Mouse (Mus musculus): ENCODE data around the gene Enthd1.
"Not testable (repeated sequence)": the region's sequence is repeated elsewhere in the genome, so short reads cannot be mapped to it uniquely, and the experiment has no call there.

Gene Enthd1

DNA sequence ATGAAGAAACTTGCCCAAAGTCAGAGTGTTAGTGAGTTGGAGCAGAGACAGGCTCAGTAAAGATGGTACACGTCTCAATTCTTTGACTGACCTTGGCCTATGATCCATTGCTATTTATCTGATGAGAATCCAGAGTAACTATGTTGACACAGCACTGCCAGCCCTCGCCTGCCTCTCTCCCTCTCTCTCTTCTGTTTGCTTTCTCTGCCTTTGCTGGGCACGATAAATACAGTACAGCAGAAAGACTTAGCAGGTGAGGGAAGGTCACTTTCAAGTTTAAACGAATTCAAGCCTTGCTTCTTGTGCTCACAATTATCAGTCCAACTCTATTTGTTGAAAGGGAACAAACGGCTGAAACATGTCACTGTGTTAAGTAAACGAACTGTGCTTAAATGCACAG is 19.5 kb downstream of the Enthd1 start:
- in situ Hi-C loops (cut with MboI, MseI), result no loop called here

DNA sequence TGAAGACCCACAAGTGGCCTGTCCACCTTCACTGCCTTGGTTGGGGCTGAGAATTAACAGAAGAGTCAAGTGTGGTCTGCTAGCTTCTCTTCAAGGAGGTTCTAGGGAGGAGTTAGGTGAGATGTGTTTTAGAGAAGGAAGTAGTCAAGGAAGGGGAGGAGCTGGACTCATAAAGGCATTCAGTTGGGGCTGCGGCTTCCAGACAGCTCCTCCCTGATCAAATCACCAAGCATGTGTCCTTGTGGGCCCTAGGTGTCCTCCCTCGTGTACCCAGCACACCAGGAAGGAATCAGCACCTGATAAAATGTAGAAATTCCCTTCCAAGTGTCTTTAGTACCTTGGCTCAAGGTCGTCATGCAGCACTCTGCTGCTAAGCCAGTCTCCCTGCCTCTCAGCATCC is 20.8 kb downstream of the Enthd1 start:
- in situ Hi-C loops (cut with MboI, MseI), result no loop called here

DNA sequence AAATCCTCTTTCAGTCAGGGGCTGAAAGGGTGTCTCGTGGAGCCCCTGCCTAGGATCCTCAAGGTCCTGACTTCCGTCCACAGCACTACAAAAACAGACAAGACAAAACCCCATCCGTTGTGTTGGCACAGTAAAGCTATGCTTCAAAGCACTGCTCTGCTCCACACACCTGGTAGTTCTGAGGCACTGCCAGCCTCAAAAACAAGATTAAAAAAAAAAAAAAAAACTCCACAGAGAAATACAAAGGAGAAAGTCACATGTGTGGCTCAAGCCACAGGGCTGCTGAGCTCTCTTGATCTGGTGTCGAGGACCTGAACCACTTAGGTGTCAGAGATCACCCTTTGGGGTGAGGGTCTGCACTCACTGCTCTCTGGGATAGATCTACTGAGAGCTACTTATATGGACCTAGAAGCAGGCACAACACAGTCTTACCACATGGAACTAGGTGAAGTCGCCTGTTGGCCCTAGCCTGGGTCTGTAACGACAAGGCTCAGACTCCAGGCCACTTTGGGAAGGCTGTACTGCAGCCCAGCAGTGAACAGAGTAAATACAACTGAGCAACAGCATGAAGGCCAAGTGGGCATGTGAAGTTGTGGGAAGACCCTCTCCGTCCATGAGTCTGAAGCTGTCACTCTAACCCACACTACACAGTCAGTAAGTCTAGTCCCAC is 26.1 kb downstream of the Enthd1 start:
- in situ Hi-C loops (cut with MboI, MseI), result no loop called here

DNA sequence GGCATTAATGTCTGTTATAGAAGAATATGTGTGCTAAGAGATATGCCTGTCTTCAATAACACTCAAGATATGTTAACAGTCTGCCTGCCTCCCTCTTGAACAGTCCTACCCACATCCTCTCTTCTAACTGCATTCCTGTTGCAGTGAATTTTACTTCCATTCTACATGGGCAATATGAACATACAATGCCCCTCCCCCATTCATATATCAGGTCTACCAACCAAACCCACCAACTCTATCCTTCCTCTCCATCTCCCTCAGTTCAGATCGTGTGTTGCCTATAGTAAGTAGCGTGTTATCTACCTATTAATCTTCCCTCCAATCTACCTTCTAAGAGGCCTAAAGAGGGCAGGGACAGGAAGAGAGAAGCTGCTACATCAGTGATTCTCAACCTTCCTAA is 26.9 kb downstream of the Enthd1 start:
- in situ Hi-C loops (cut with MboI, MseI), result no loop called here

DNA sequence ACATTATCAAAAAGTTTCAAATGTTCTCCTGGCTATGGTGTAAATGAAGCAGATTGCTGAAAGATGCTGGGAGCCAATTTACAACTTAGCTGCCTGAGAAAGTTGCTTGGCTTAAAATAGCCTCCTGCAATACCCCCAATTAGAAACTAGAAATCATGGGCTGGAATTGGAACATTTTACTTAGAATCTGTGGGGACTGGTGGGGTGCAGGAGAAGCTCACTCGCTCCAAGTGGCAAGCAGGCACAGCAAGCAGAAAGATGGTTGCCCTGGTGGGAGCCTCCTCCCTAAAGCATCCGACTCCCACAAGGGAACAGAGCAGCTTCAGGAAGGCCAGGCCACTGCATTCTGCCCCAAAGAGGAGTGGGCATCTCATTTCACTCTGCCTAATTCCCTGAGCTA is 28.9 kb downstream of the Enthd1 start:
- in situ Hi-C loops (cut with MboI, MseI), result no loop called here

DNA sequence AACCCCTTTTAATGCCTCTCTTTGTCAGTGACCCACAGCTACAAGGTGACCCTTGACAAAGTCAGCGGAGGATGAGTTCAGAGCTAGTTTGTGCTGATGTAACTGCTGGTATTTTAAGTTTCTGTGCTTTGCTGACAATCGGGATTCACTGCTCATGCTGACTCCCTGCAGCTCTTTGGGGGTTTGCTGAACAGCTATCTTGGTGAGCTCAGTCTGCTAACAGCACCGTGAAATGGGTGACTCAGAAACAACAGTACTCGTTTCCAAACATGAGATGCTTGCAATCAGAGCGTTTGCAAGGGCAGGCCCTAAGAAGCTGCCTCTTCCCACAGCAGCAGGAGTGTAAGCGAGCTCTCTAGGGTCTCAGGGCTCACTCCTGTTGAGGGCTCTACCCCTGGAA is 31.7 kb downstream of the Enthd1 start:
- in situ Hi-C loops (cut with MboI, MseI), result no loop called here

DNA sequence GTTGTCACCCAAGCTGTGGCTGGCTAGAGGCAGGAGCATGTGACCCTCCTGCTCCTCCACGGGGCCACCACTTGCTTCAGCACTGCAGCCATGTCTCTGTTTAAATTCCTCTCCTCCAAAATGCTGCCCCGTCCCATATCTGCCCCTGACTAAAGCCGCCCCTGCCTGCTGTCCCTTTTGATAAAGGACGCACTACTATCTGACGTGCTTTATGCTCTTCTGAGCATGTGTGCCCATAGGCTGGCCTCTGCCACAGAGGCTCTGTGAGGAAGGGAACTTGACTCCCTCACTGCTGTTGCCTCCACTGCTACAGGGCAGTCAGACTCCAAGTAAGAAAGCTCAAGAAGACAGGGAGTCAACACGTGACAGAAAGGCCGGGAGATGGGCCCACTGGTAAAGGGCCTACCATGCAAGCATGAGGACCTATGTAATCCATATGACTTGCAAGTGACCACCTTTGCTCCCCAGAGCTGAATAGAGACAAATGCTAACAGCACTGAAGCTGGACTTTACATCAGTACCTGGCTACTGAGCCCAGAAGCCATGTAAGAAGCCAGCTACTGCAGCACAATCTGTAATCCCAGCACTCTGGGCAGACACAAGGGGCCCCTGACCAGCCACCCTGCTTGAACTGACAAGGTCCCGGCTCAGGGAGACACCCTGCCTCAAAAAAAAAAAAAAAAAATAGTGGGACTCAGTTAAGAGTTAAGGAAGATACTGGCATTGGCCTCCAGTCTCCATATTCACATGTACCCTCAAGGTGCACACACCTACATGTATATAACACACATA is 32.5 kb downstream of the Enthd1 start:
- in situ Hi-C loops (cut with MboI, MseI), result no loop called here

DNA sequence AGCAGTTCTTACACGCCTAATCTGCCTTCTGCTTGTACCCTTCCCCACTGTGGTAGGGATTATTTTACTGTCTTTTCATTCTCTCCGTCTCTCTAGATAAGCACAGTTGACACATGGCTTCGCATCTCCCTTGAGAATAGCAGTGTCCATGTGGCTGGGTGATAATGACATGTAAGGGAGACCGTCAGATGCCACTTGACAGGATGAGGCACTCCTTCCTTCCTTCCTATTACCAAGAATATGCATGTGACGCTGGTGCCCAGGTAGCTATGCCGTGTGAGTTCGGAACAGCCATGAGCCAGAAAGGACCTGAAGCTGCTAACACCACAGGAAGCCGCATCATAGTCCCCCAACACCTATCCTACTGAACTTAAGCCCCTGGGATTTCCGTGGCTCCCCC is 33.9 kb downstream of the Enthd1 start:
- in situ Hi-C loops (cut with MboI, MseI), result no loop called here

DNA sequence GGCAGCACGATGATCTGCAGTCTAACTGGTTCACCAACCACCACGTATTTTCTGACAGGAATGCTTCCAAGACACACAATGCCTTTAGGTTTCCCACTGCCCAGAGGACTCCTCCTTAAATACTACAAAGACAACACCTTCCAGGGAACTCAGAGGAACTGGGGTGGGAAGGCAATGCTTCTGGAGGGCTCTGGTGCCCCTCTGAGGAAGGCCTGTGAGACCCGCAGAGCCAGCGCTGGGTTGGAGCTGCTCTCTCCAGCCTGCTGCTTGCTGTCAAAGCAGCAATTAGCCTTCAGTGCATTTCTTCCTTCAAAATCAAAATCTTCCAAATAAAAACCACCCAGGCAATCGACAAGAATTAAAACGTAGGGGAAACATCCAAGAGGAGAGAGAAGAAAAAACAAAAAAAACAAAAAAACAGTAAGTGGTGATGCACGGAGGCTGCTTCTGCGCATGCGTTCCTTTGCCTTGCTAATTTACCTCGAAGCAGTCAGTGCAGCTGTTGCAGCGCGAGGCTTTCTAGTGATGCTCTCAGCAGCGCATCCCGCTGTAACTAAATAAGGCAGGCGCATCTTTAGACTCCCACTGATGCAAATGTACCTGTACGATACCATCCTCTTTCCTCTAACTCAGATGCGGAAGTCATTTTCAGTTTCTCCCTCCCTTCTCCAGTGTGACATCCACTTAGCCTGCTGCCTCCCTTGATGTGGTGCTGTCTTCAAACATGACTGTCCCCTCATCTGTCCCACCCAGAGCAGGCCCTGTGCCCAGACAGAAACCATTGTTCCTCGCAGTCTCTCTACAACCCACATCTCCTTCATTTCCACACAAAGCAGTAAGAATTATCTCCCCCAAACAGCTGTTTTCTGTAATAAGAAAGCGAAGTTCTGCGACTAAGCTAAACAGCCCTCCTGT is 34.7 kb downstream of the Enthd1 start:
- in situ Hi-C loops (cut with MboI, MseI), result no loop called here

DNA sequence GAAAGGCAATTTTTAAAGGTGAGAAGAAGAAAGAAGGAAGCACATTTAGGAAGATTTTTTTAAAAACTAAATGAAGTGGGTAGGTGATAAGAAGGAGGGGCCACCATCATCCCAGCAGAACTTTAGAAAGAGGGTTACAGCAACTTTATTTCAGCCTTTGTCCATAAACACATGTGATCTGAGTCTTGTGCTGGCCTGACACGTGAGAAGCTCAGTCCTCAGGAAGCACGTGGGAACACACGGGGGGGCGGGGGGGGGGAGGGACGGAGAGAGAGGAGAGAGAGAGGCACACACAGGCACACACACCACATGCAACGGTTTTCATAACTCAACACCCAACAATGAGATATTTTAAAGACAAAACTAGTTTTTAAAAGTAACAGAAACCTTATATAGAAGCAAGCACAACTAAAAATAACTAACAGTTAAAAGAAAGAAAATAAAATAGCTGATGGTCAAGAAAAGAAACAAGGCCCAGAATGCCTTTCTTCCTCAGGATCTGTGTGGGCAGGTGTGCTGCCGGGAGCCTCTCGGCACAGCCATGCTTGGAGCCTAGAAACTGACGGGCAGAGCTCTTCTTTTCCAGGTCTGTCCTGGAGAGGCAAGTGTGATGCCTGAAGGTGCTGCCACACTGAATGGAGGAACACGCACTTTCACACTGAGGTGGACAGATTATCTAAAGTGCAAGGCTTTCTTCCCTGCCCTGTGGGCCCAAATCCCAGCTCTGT is 43.1 kb downstream of the Enthd1 start:
- in situ Hi-C loops (cut with MboI, MseI), result no loop called here

DNA sequence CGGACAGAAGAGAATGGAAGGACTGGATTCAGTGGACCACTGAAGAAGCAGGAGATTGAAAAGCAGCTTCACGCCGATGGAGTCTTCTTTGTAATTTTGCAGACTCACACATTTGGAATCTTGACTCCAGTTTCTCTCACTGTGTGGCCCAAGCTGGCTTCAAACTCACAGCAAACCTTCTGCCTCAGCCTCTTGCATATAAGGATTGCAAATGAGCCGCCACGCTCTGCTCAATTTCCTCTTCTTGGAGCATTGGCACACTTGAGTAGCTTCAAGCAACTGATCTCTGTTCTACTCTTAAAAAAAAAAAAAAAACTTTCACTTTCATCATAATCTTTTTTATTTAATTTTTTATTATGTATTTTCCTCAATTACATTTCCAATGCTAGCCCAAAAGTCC is 45.0 kb downstream of the Enthd1 start:
- in situ Hi-C loops (cut with MboI, MseI), result no loop called here

DNA sequence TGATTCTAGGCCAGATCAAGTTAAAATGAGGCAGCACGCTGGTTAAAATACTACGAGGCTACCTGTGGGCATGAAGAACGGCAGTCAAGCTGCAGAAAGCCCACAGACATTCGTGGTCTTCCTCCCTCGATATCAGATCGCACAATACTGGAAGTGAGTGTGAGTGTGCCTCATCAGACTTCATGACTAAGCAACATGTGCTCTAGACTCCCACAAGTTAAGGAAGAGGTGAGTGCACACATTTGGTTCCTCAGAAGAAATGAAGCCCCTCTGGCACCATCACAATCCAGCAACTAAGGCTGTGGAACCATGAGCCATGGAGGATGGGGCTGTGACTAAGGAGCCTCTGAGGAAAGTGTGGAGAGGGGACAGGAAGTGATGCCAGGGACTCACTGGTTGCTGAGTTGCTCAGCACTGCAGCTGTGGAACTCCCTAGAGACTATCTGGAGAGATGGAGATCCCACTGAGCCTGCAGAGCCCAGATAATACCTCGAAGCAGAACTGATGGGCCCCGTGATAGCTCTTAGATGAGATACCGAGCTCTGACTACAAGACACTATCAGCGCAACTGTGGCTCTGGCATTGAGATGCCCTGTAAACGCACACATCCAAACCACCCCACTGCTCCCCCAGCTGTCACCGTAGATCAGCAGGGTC is 46.3 kb downstream of the Enthd1 start:
- in situ Hi-C loops (cut with MboI, MseI), result no loop called here

DNA sequence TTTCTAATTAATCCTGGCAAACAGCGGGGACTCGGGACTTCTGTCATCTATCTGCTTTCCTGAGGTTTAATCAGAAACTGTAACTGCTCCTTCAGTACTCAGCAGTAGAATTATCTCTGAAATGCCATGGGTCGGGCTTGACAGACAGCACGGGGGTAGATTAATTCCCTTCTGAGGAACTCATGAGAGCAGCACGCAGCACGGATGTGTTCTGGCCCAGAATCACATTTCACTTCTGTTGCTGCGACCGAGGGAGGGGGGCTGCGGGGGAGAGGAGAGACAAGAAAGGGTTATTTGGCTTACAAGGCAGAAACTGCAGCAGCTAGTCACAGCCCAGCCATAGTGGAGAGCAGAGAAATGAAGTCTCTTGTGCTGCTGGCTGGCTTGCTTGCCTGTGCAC is 47.0 kb downstream of the Enthd1 start:
- in situ Hi-C loops (cut with MboI, MseI), result no loop called here

DNA sequence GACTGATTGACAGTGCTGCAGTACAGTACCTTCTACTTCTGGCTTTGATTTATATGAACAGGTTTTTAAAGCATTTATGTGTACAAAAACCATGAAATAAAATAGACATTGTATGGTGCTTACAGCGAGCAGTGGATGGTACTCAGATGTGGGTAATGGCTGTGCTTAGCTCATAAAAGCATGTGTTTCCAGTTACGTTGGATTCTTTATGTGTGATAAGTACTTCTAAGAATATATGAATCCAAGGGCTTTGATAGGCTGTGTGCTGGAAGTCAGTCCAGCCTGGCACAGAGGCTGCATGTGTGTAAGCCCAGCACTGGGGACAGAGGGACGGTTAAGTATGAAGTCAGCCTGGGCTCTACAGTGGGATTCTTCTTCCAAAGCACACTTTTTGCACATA is 48.4 kb downstream of the Enthd1 start:
- in situ Hi-C loops (cut with MboI, MseI), result no loop called here

DNA sequence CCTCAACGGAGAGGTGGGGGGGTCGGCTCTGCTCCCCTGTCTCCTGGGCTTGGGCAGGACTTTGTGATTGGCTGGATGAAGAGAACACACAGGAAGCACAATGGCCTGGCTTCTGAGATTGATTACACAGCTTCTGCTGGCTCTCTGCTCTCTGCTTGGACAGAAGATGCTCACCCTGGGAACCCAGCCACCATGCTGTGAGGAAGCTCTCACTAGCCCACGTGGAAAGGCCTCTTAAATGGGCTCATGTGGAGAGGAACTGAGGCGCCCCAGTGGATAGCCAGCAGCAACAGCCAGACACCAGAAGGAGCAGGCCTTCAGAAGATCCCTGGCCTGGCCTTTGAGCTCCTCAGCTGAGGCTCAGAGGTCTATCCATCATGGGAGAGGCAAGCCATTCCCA is 59.9 kb downstream of the Enthd1 start:
- in situ Hi-C loops (cut with MboI, MseI), result no loop called here

DNA sequence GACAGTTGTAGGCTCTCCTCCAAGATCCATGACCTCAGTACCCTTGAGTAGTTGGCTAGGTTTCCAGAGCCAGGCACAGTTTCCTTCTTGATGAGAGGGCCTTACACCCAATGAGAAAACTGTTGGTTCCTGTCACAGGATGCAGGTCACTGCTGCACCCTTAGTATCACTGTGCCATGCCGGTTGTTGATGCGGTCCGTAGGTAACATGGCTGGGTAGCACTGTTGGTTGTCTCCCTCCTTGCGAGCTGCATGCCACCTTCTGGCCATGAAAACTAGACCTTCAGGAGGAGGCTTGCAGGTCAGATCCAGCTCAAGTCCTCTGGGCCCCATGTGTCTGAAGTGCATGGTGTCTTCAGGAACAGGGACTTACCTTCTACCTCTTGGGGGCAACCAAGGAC is 61.8 kb downstream of the Enthd1 start:
- in situ Hi-C loops (cut with MboI, MseI), result not testable (repeated sequence)

DNA sequence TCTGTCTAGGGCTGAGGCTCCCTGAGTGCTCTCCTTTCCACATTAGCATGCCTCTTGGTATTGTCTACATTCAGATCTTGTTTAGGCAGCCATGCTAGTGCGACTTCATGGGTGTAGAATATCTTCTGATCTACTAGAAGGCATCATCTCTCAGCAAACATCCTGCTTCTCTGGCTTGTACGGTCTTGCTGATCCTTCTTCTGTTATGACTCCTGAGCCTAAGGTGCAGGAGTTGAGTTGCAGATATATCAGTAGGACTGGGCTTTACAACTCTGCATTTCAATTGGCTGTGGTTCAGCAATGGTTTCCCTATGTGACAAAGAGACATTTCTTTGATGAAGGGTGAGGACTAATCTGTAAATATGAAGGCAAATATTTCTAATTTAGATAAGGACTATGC is 62.2 kb downstream of the Enthd1 start:
- in situ Hi-C loops (cut with MboI, MseI), result no loop called here

DNA sequence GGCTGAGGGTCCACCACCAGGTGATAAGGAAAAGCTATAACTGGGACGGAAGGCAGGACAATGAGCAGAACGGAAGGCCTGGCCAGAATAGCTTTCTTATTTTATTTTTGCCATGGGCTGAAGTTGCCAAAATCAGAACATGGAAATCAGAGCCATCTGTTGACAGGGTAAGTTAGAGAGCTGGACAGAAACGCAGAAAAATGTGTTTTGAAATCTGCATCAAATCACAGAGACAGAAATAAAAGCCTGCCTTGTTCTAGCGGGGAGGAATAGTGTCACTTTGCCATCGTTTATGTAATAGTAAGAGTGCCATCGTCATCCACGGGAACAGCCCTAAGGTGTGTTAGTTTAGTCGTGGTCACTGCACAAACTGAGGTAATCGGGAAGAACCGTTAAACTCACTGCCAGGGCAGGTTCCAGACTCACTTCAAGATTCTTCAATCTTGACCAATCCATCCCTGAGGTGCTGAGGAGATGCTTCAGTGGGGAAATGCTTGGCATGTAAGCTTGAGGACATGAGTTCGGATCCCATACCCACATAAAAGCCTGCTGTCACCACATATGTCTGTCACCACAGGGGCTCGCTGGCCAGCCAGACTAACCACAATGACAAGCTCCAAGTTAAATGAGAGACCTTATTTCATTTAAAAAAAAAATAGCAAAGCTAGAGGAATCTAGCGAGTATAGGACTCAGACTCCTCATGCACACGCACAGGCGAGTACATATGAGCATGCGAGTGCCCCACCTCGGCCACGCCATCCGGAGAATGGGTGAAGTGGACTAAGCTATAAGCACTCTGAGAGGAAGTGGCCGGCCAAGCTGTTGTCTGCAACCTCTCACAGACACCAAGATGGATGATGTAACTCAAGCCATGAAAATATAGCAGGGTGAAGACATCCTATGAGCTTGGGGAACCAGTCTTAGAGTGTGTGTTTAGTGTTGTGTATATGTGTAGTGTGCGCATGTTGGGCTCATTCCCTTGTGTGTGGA is 63.6 kb downstream of the Enthd1 start:
- in situ Hi-C loops (cut with MboI, MseI), result no loop called here

DNA sequence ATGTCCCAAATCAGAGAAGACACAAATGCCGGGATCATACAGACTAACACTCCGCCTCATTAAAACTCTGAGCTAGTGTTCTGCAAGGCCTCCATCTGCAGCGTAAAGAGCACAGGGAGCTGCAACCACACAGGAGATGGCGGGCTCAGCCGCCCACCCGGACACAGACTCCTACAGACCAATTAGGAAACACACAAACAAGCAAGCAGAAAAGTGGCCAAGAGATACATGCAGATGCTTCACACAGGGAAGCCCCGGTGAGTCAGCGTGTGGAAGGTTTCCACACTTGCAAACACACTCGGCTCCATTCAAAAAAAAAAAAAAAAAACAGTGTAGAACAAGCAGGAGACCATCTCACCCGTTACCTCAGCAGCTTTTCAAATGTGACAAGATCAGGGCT is 64.5 kb downstream of the Enthd1 start:
- in situ Hi-C loops (cut with MboI, MseI), result no loop called here

DNA sequence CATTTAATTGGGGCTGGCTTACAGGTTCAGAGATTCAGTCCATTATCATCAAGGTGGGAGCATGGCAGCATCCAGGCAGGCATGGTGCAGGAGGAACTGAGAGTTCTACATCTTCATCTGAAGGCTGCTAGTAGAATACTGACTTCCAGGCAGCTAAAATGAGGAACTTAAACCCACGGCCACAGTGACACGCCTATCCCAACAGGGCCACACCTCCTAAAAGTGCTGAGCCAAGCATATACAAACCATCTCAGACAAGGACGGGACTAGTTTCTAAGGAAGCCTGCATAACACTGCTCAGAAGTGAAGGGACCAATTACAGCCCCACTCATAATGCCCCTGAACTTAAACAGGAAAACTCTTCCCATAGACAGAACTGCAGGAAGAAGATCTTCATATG is 67.2 kb downstream of the Enthd1 start:
- in situ Hi-C loops (cut with MboI, MseI), result not testable (repeated sequence)

Measured in regulatory T cell (primary cell).